Mouse (Mus musculus): ENCODE measurements around the gene Gbp2b. TPM values are rescaled to one million over a fixed set of nuclear protein-coding genes. Genes with fewer than 3 reads are reported as not detected.
"Not testable (repeated sequence)": the region's sequence is repeated elsewhere in the genome, so short reads cannot be mapped to it uniquely, and the experiment has no call there.

The Gbp2b gene
- polyA plus RNA-seq, 1 experiment from 2014 or later: not detected

- 6% methylated on average over 9 of the region's 9 CpGs for WGBS
- Histone ChIP-seq H3K4me3 (no peak overlapping the region), H3K36me3 (no peaks in the 10 kb centered on the region), H3K4me1 (no peaks in the 10 kb centered on the region), H3K27ac (replicated peaks) (no peak overlapping the region), H3K27me3 (no peaks in the 10 kb centered on the region), H3K9me3 (no peaks in the 10 kb centered on the region), H3K4me2 (replicated peaks) (no peak overlapping the region; the same call in 1 of the 2 replicates), H3K9ac (replicated peaks) (no peak overlapping the region)
- no peak for ATAC-seq (replicated peaks)
Measured at GRCm38 (mm10) chr3:142640201-142640600, 45.6 kb downstream of the Gbp2b start.

- ATAC-seq (replicated peaks); H3K27me3 ChIP-seq; H3K4me1 ChIP-seq; H3K4me3 ChIP-seq; H3K9ac ChIP-seq (replicated peaks); H3K9me3 ChIP-seq; H3K27ac ChIP-seq (replicated peaks); H3K4me2 ChIP-seq (replicated peaks); H3K36me3 ChIP-seq: not testable (repeated sequence)
- WGBS: 18% methylated on average over 2 of the region's 2 CpGs
Measured at GRCm38 (mm10) chr3:142645949-142646348, 51.3 kb downstream of the Gbp2b start.

- not testable (repeated sequence) for ATAC-seq (replicated peaks); H3K4me2 ChIP-seq (replicated peaks); H3K9me3 ChIP-seq; H3K36me3 ChIP-seq; H3K27ac ChIP-seq (replicated peaks); H3K27me3 ChIP-seq; H3K4me1 ChIP-seq; H3K9ac ChIP-seq (replicated peaks); H3K4me3 ChIP-seq
- 73% methylated on average over 7 of the region's 7 CpGs for WGBS
Measured at GRCm38 (mm10) chr3:142647836-142648235, 53.2 kb downstream of the Gbp2b start.

GRCm38 (mm10) chr3:142650205-142650604, 55.6 kb downstream of the Gbp2b start:
- no peaks in the 10 kb centered on the region for H3K27me3 ChIP-seq
- no peak overlapping the region for H3K27ac ChIP-seq (replicated peaks)
- H3K9ac ChIP-seq (replicated peaks): no peak overlapping the region
- H3K9me3 ChIP-seq: no peaks in the 10 kb centered on the region
- H3K36me3 ChIP-seq: no peaks in the 10 kb centered on the region
- no peak overlapping the region for H3K4me3 ChIP-seq
- H3K4me1 ChIP-seq: no peaks in the 10 kb centered on the region
- ATAC-seq (replicated peaks): no peak
- WGBS: 30% methylated on average over 2 of the region's 2 CpGs
- no peak overlapping the region for H3K4me2 ChIP-seq (replicated peaks)

GRCm38 (mm10) chr3:142664723-142665122, 70.1 kb downstream of the Gbp2b start:
- Histone ChIP-seq H3K4me2 (replicated peaks) (no peak overlapping the region), H3K4me3 (no peak overlapping the region), H3K9ac (replicated peaks) (no peak overlapping the region), H3K36me3 (no peaks in the 10 kb centered on the region), H3K9me3 (no peaks in the 10 kb centered on the region), H3K27me3 (no peaks in the 10 kb centered on the region), H3K27ac (replicated peaks) (no peak overlapping the region), H3K4me1 (no peaks in the 10 kb centered on the region)
- 0 out of 2 replicates have a peak, but pooled peaks have one; percentile 41 for ATAC-seq (replicated peaks)
- 98% methylated on average over 8 of the region's 8 CpGs for WGBS

Small RNA genes within 50 kb of the gene (microRNA-seq; reads per million reads assigned to microRNA genes)
- gene Mir6381: not detected

Other genes starting within 250 kb of the Gbp2b start
- gene Pdlim5, start 199.2 kb upstream of the Gbp2b start, polyA plus RNA-seq (2015; fragmentation: Nextera tagmentation; extraction: Ambion mirVana): 9.8 and 10.8 TPM in 2 replicates
- gene Gbp5, start 100.9 kb upstream of the Gbp2b start, polyA plus RNA-seq (2015; fragmentation: Nextera tagmentation; extraction: Ambion mirVana): 0.06 and 0.08 TPM in 2 replicates
- gene Gbp7, start 64.5 kb upstream of the Gbp2b start, polyA plus RNA-seq (2015; fragmentation: Nextera tagmentation; extraction: Ambion mirVana): 1.8 and 1.9 TPM in 2 replicates
- gene Gbp3, start 34.8 kb upstream of the Gbp2b start, polyA plus RNA-seq (2015; fragmentation: Nextera tagmentation; extraction: Ambion mirVana): 0.82 and 0.93 TPM in 2 replicates
- gene Gbp2, start 25.8 kb downstream of the Gbp2b start, polyA plus RNA-seq (2015; fragmentation: Nextera tagmentation; extraction: Ambion mirVana): 0.28 and 0.40 TPM in 2 replicates
- 5.2 and 5.3 TPM in 2 replicates for gene Kyat3, start 106.2 kb downstream of the Gbp2b start, polyA plus RNA-seq (2015; fragmentation: Nextera tagmentation; extraction: Ambion mirVana)
- gene Gtf2b, start 170.2 kb downstream of the Gbp2b start, polyA plus RNA-seq (2015; fragmentation: Nextera tagmentation; extraction: Ambion mirVana): 91.7 and 93.1 TPM in 2 replicates